Mouse (Mus musculus) kidney, postnatal 4 days (tissue): ENCODE data around the gene Zfp955b.
"Not testable (repeated sequence)": the region's sequence is repeated elsewhere in the genome, so short reads cannot be mapped to it uniquely, and the experiment has no call there.

Experiments used
- DNase-seq, 2 experiments: peaks; one replicate each; pipeline ENCODE4 v3.0.0; 2021; ENCODE audit warnings: mixed read lengths in 2 of 2

The Zfp955b gene

DNA sequence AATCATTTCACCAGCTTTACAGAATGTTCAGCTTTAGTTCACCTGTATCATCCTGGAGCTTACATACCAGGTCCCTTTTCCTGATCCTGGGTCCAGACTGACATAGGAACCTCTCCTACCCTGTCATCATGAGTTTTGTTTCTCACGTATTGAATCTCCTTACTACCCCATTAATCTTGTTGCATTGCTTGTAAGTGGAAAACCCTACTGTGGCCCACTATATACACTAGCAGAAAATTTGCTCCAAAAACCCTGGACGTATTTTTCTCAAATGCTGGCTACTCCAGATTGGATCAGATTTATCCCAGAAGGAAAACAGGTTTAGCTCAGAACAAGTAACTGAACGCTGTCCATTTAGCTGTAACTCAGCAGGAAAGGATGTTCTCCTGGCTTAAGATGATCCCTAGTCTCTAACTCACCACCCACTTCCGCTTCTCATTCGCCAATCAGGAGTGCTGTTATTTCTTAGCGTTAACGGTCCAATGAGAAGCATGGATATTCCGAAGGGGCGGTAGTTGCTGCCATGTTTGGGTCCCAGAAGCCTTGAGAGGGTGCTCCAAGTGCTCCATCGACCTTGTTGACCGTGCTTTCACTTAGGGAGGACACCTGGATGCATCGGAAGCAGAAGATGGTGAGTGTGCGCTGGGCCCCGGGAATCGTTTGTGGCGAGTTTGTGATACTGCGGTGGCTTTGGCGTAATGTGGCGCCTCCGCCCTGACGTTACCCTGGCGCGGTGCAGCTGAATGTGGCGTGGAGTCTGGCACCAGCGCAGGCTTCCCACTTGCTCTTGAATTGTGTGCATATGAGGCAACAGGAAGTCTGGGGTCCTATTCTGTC is at the start of gene Zfp955b:
TSS of gene Zfp955b (plus strand) at position 506 of the 837 bp plus-strand sequence.
- not testable (repeated sequence) for DNase-seq

DNA sequence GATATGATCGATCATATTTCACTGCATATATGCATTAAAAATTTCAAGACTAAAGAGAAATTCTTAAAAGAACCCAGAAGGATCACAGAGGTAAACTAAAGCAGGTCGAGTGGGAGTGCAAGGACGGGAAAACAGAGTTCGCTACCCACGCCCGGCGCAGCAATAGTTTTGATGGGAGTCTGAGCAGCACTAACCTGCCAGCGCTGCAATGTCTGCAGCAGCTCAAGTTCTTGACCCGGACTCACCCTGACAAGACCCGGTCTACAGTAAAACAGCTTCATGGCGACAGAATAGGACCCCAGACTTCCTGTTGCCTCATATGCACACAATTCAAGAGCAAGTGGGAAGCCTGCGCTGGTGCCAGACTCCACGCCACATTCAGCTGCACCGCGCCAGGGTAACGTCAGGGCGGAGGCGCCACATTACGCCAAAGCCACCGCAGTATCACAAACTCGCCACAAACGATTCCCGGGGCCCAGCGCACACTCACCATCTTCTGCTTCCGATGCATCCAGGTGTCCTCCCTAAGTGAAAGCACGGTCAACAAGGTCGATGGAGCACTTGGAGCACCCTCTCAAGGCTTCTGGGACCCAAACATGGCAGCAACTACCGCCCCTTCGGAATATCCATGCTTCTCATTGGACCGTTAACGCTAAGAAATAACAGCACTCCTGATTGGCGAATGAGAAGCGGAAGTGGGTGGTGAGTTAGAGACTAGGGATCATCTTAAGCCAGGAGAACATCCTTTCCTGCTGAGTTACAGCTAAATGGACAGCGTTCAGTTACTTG is 34.6 kb upstream of the Zfp955b start, which contains the start of gene Zfp955a:
TSS of gene Zfp955a (minus strand) at position 616 of the 789 bp plus-strand sequence.
- DNase-seq: not testable (repeated sequence)

DNA sequence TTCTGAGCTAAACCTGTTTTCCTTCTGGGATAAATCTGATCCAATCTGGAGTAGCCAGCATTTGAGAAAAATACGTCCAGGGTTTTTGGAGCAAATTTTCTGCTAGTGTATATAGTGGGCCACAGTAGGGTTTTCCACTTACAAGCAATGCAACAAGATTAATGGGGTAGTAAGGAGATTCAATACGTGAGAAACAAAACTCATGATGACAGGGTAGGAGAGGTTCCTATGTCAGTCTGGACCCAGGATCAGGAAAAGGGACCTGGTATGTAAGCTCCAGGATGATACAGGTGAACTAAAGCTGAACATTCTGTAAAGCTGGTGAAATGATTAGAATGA is 34.1 kb upstream of the Zfp955b start:
- not testable (repeated sequence) for DNase-seq

DNA sequence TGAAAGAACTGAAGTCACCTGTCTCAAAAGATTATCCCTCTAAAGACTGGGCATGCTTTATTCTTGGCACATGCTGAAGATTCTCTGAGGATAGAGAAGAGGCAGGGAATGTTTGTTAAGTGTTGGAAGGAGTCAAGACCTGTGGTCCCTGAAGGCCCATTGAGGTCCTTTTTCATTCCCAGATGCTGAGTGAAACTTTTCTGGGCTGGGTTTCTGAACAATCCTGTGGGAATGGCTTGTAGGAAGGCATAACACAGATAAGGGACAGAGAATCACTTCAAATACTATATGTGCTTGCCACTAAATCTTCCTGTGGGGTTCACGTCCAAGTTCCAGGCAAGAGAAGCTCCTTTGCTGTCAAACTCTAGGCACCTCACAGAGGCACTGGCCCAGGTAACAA is 25.0 kb upstream of the Zfp955b start, which contains the start of gene Olfr63:
TSS of gene Olfr63 (plus strand) at position 301 of the 400 bp plus-strand sequence.
- no peak for DNase-seq

DNA sequence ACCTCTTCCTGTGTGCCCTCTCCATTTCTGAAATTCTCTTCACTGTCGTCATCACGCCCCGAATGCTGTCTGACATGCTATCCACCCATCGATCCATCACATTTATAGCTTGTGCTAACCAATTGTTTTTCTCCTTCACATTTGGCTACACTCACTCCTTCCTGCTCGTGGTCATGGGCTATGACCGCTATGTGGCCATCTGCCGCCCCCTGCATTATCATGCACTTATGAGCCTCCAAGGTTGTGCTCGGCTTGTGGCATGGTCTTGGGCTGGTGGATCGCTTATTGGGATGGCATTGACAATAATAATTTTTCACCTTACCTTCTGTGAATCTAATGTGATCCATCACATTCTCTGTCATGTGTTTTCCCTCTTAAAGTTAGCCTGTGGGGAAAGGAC is 20.4 kb upstream of the Zfp955b start:
- DNase-seq: no peak

DNA sequence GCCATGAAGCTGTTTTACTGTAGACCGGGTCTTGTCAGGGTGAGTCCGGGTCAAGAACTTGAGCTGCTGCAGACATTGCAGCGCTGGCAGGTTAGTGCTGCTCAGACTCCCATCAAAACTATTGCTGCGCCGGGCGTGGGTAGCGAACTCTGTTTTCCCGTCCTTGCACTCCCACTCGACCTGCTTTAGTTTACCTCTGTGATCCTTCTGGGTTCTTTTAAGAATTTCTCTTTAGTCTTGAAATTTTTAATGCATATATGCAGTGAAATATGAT is 469 bp downstream of the Zfp955b start:
- not testable (repeated sequence) for DNase-seq

DNA sequence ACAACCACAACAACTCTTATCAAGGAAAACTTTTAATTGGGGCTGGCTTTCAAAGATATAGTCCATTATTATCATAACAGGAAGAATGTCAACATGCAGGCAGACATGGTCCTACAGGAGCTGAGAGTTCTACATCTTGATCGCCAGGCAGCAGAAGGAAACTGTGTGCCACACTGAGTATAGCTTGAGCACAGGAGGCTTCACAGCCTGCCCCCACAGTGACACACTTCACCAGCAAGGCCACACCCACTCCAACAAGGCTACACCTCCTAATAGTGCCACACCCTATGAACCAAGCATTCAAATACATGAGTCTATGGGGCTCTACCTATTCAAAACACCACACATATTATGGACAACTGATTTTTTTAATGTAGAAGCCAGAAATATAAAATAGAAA is 63.6 kb downstream of the Zfp955b start:
- no peak for DNase-seq
